ENCODE assay signal across 19 mouse cellular contexts in the genomic region with DNA sequence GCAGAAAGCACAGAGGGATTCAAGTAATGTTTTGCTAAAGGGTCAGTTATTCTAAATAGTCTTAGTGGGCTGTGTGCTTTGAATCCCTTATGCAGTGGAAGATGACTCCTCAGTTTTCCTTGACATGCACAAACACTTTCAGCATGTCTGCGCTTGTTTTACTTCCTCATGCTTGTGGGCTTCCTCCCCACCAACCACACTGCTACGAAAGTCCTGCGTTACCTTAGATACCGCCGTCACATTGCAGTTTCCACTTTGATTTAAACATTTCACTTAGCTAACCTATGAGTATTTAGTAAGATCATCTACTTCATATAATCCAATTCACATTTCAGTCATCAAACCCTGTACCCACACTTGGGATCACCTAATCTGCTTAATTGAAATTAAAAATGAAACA.
DNase-seq lines count a peak whose midpoint lies in the region; ATAC-seq and TF ChIP-seq lines count a peak whose summit lies in the region.
"Had no signal": no experiment of that assay in that cellular context is flagged by ENCODE, and none has a peak within 500 bp of the region (broad histone marks: within the 10 kb centered on the region; RNA-seq: fewer than 3 reads in every experiment).

No protein-coding gene starts in this region.

- peak; percentile 76 for DNase-seq in CD4-positive helper T cell, adult 2 months (ENCODE audit: low read depth, low spot score)
- DNase-seq in MEL-GATA-1-ER (ENCODE audit: extremely low read depth, low read depth) = peak; percentile 37
- peak; percentile 52 for DNase-seq in thymus, adult 2 months
- no peak for DNase-seq in heart, embryonic 10.5 days (ENCODE audit: low spot score)
- DNase-seq in right cerebral cortex, postnatal 10 days (ENCODE audit: low spot score in 2 of 2) = no peak
- no peak for DNase-seq in heart, postnatal 36 days
- no peak for DNase-seq in ovary, postnatal 36 days (ENCODE audit: low spot score)
- DNase-seq: adrenal gland, postnatal 36 days; cerebellum, adult 8-10 months; heart, postnatal 10 days; kidney, adult 9 months; kidney, postnatal 36 days; layer of hippocampus, adult 9-11 months had no signal

- no peaks in the 10 kb centered on the region for H3K9me3 ChIP-seq in heart, embryonic 10.5 days
- H3K9me3 ChIP-seq: embryonic facial prominence, embryonic 13.5 days; liver, embryonic 15.5 days; midbrain, embryonic 13.5 days had no signal

- TF ChIP-seq POLR2A in thymus, adult 2 months (IDR thresholded peaks at IDR 0.05; ENCODE audit: control insufficient read depth, extremely low read depth, insufficient read depth, low read length, poor library complexity) = no peak

- no peak overlapping the region for H3K4me3 ChIP-seq in thymus, adult 2 months (ENCODE audit: control insufficient read depth, insufficient read depth, low read length)
- H3K4me3 ChIP-seq in heart, embryonic 10.5 days = no peak overlapping the region
- H3K4me3 ChIP-seq: embryonic facial prominence, embryonic 13.5 days; liver, embryonic 15.5 days; midbrain, embryonic 13.5 days had no signal

- WGBS in thymus, adult 2 months = 7% methylated on average over 5 of the region's 5 CpGs
- WGBS in heart, embryonic 10.5 days = 89% methylated on average over 5 of the region's 5 CpGs

- no peak for TF ChIP-seq CTCF in thymus, adult 2 months (IDR thresholded peaks at IDR 0.05; ENCODE audit: borderline replicate concordance, control insufficient read depth, extremely low read depth, insufficient read depth, low read length, poor library complexity)

- no peak overlapping the region for H3K27ac ChIP-seq in thymus, adult 2 months (ENCODE audit: control insufficient read depth, insufficient read depth, low read length)
- H3K27ac ChIP-seq in heart, embryonic 10.5 days = no peak overlapping the region
- H3K27ac ChIP-seq: embryonic facial prominence, embryonic 13.5 days; hindbrain, embryonic 14.5 days; liver, embryonic 15.5 days; midbrain, embryonic 13.5 days; stomach, postnatal 0 days had no signal

- H3K36me3 ChIP-seq in thymus, adult 2 months (ENCODE audit: control insufficient read depth, insufficient read depth, low read length) = no peaks in the 10 kb centered on the region
- H3K36me3 ChIP-seq in heart, embryonic 10.5 days = no peaks in the 10 kb centered on the region
- H3K36me3 ChIP-seq: embryonic facial prominence, embryonic 13.5 days; liver, embryonic 15.5 days; midbrain, embryonic 13.5 days had no signal

- ATAC-seq in inflammation-experienced regulatory T-cells, adult 6 months = peak; percentile 54
- ATAC-seq: midbrain, embryonic 13.5 days had no signal

- intact Hi-C loops in heart, postnatal 36 days (cut with DNase I) = no loop called here

- peaks cover 23% of the 10 kb centered on the region for H3K4me1 ChIP-seq in thymus, adult 2 months (replicated peaks; ENCODE audit: control insufficient read depth, insufficient read depth, low read length)
- peaks cover 17% of the 10 kb centered on the region; the same call in 1 of the 2 replicates for H3K4me1 ChIP-seq in heart, embryonic 10.5 days
- H3K4me1 ChIP-seq: midbrain, embryonic 13.5 days had no signal

- no peaks in the 10 kb centered on the region for H3K27me3 ChIP-seq in thymus, adult 2 months (ENCODE audit: control insufficient read depth, insufficient read depth, low read length)
- H3K27me3 ChIP-seq in heart, embryonic 10.5 days (ENCODE audit: insufficient read depth, poor library complexity, severe bottlenecking) = no peaks in the 10 kb centered on the region
- H3K27me3 ChIP-seq: embryonic facial prominence, embryonic 13.5 days; liver, embryonic 15.5 days; midbrain, embryonic 13.5 days had no signal

Comparison
In these comparisons a context has a peak if more than half of its experiments do, and no peak if none do; other contexts are left out.
1. DNase-seq: peak in CD4-positive helper T cell, adult 2 months (single experiment), MEL-GATA-1-ER (single experiment) and thymus, adult 2 months (single experiment); none in heart, embryonic 10.5 days (single experiment), right cerebral cortex, postnatal 10 days (0 of 2), heart, postnatal 36 days (0 of 2) and ovary, postnatal 36 days (single experiment).